Mouse (Mus musculus) lung, adult 2 months (tissue): ENCODE data around the gene Aldh1a2.

ENCODE experiments used
- CTCF ChIP-seq: fragments of 200-500 bp; IDR thresholded peaks from 2 replicates; pipeline ENCODE4 v1.5.1; 2011; ENCODE audit warnings: mild to moderate bottlenecking, low read length, control low read depth; ENCODE audit not compliant: insufficient read depth
- POLR2A ChIP-seq: fragments of 200-500 bp; IDR thresholded peaks from 2 replicates; pipeline ENCODE4 v1.6.1; 2011; ENCODE audit warnings: low read depth, mild to moderate bottlenecking, control low read depth, low read length, borderline replicate concordance; ENCODE audit errors: extremely low read depth

GRCm38 (mm10) chr9:71321871-71322270 is 106.3 kb downstream of the Aldh1a2 start:
- TF ChIP-seq POLR2A (no peak), CTCF (no peak)
